Mouse (Mus musculus): ENCODE results near the gene Ntn1. TPM values are rescaled to one million over a fixed set of nuclear protein-coding genes. Genes with fewer than 3 reads are reported as not detected.

Gene Ntn1
- polyA plus RNA-seq, 1 experiment from 2014 or later, result 10.2 TPM

DNA sequence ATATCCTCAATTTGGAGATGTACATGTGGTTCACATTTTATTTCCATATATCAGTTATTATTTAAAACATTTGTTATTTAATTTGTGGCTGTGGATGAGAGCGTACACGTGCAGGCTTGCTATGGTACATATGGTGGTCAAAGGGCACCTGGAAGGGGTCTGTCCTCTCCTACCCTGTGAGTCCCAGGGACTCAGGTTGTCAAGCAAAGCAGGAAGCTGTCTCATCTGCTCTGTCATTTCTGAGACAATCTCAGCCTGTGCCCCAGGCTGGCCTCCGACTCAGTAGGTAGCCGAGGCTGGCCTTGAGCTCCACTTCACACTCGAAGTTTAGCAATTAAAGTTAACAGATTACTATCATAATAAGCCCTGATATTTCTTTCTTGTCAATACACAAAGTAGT, 32.9 kb upstream of the Ntn1 start:
- WGBS, result 79% methylated on average over 5 of the region's 5 CpGs
- H3K27ac ChIP-seq, result no peak overlapping the region
- H3K36me3 ChIP-seq, result no peaks in the 10 kb centered on the region
- no peak for ATAC-seq (ENCODE audit: insufficient number of reproducible peaks, insufficient read depth, low FRiP score, low TSS enrichment, low read depth)
- peaks cover 19% of the 10 kb centered on the region; the same call in 1 of the 2 replicates for H3K4me1 ChIP-seq (replicated peaks)
- H3K9ac ChIP-seq (replicated peaks), result no peak overlapping the region
- peaks cover 35% of the 10 kb centered on the region for H3K27me3 ChIP-seq
- no peaks in the 10 kb centered on the region for H3K9me3 ChIP-seq
- no peak overlapping the region for H3K4me2 ChIP-seq
- no peak overlapping the region for H3K4me3 ChIP-seq (replicated peaks)

DNA sequence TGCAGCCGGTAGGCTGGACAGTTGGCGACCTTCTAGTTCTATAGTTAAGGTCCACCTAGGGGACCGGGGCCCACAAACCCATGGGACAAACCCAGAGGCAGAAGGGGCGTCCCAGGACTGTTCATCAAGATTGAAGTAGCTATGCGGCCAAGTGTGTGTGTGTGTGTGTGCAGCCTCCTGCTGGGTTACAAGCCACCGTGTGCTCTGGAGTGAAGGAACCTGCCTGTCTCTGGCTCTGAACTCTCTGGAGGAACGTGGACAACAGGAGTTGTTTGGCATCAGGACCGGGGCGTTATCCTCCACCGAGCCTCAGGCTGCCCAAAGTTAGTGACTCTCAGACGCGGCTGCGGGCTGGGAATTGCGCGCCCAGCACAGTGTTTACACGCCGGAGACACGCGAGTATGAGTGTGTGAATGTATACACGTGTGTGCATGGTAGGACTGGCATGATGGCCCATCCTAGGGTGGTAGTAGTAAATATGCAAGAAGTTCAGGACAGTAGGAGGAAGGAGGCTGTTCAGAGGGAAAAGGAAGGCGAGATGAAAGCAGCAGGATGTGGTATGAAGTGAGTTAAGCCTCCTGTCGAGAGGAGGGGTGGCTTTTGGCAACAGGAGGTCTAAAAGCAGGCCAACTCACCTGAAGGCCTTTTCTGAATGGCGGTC, 31.9 kb upstream of the Ntn1 start:
- Histone ChIP-seq H3K27ac (no peak overlapping the region), H3K27me3 (peaks cover 35% of the 10 kb centered on the region), H3K36me3 (no peaks in the 10 kb centered on the region), H3K9me3 (no peaks in the 10 kb centered on the region), H3K9ac (replicated peaks) (peak overlapping the region; percentile 47; the same call in 1 of the 2 replicates), H3K4me2 (peak overlapping the region; percentile 68), H3K4me1 (replicated peaks) (peaks cover 21% of the 10 kb centered on the region; the same call in 1 of the 2 replicates), H3K4me3 (replicated peaks) (peak overlapping the region; percentile 45)
- WGBS, result 29% methylated on average over 23 of the region's 23 CpGs
- ATAC-seq (ENCODE audit: insufficient number of reproducible peaks, insufficient read depth, low FRiP score, low TSS enrichment, low read depth), result peak; percentile 21; the same call in 1 of the 2 replicates

DNA sequence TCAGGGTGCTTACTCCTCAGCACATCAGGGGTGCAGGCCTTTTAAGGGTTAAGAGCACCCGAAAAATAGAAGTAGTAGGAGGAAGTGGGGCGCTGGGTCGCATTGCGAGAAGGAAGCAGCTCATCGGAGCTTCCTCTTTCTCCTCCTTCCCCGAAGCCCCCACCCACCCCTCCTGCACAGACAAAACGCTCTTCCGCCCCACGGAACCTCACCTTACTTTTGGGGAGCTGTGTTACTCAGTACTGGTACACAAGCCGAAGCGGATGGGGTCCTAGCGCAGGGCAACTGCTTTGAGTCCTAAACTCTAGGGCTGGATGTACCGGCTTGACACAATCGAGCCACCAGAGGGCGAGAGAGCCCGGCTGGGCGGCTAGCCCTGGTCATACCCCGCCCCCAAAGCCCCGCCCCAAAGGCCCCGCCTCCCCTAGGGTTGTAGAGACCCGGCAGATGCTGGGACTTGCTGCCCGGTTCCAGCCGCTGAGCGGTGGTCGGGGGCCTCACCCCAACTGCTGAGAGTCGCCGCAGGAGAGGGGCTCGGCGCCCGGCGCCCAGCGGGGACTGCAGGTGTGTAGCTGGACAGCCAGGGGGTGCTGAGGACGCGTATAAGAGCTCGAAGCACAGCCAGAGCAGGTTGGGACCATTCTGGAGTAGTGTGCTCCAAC, 31.2 kb upstream of the Ntn1 start, which contains the start of gene Pik3r5:
Gene Pik3r5, plus strand, starts transcription at position 423 of the 662 bp plus-strand sequence.
- H3K4me3 ChIP-seq (replicated peaks), result peak within 1 kb of the TSS; percentile 45
- peaks cover 27% of the 10 kb centered on the region for H3K4me1 ChIP-seq (replicated peaks)
- no peak within 1 kb of the TSS for H3K27ac ChIP-seq
- no peaks in the 10 kb centered on the region for H3K9me3 ChIP-seq
- WGBS, result 5% methylated on average over 34 of the region's 35 CpGs
- peak within 1 kb of the TSS; percentile 47; the same call in 1 of the 2 replicates for H3K9ac ChIP-seq (replicated peaks)
- H3K27me3 ChIP-seq, result peaks cover 35% of the 10 kb centered on the region
- peak within 1 kb of the TSS; percentile 68 for H3K4me2 ChIP-seq
- ATAC-seq (ENCODE audit: insufficient number of reproducible peaks, insufficient read depth, low FRiP score, low TSS enrichment, low read depth), result peak; percentile 87
- H3K36me3 ChIP-seq, result no peaks in the 10 kb centered on the region

DNA sequence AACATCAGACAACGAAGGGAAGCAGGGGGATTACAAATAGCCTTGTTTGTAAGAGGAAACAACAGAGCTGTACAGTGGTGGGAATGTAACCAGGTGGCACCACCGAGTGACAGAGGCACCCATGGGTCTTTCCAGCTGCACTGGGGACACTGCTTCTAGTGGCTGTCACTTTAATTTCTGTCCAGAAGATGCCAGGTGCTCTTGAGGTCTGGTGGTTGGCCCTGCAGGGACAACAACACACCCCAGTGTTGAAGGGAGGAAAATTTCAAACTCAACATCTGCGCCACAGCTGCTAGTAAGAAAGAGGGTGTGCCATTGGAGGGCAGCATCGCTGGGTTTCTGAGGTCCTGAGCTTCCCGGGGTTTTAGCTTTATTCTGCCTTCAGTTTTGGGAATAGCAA, 30.0 kb upstream of the Ntn1 start:
- no peak for ATAC-seq (ENCODE audit: insufficient number of reproducible peaks, insufficient read depth, low FRiP score, low TSS enrichment, low read depth)
- peaks cover 39% of the 10 kb centered on the region for H3K4me1 ChIP-seq (replicated peaks)
- H3K9ac ChIP-seq (replicated peaks), result no peak overlapping the region
- no peaks in the 10 kb centered on the region for H3K36me3 ChIP-seq
- no peak overlapping the region for H3K4me2 ChIP-seq
- H3K27ac ChIP-seq, result no peak overlapping the region
- no peak overlapping the region for H3K4me3 ChIP-seq (replicated peaks)
- peaks cover 35% of the 10 kb centered on the region for H3K27me3 ChIP-seq
- H3K9me3 ChIP-seq, result no peaks in the 10 kb centered on the region
- WGBS, result 58% methylated on average over 5 of the region's 5 CpGs

DNA sequence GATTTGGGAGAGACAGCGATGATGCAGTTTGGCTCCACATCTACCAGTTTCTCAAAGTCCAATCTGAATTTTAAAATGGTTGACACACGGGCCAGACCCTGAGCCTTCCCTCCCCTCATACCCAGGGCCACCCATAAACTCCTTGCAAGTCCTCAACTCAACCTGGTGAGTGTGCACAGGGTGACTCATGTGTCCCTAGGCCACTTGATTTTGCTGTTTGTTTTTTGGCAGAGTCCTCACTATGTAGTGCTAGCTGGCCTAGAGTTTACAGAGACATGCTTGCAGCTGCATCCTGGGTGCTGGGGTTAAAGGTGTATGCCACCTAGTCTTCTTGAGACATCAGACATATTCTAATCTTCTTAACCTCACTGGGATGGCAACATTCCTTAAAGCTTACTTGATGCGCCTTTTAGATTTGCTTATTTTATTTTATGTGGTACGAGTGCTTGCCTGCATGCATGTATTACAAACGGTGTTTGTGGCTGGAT, 26.5 kb upstream of the Ntn1 start:
- H3K9ac ChIP-seq (replicated peaks), result no peak overlapping the region
- H3K4me3 ChIP-seq (replicated peaks), result no peak overlapping the region
- WGBS, result 67% methylated on average over 5 of the region's 5 CpGs
- H3K36me3 ChIP-seq, result no peaks in the 10 kb centered on the region
- H3K4me1 ChIP-seq (replicated peaks), result peaks cover 34% of the 10 kb centered on the region
- no peak overlapping the region for H3K27ac ChIP-seq
- no peak overlapping the region for H3K4me2 ChIP-seq
- H3K9me3 ChIP-seq, result no peaks in the 10 kb centered on the region
- ATAC-seq (ENCODE audit: insufficient number of reproducible peaks, insufficient read depth, low FRiP score, low TSS enrichment, low read depth), result no peak
- H3K27me3 ChIP-seq, result peaks cover 14% of the 10 kb centered on the region

DNA sequence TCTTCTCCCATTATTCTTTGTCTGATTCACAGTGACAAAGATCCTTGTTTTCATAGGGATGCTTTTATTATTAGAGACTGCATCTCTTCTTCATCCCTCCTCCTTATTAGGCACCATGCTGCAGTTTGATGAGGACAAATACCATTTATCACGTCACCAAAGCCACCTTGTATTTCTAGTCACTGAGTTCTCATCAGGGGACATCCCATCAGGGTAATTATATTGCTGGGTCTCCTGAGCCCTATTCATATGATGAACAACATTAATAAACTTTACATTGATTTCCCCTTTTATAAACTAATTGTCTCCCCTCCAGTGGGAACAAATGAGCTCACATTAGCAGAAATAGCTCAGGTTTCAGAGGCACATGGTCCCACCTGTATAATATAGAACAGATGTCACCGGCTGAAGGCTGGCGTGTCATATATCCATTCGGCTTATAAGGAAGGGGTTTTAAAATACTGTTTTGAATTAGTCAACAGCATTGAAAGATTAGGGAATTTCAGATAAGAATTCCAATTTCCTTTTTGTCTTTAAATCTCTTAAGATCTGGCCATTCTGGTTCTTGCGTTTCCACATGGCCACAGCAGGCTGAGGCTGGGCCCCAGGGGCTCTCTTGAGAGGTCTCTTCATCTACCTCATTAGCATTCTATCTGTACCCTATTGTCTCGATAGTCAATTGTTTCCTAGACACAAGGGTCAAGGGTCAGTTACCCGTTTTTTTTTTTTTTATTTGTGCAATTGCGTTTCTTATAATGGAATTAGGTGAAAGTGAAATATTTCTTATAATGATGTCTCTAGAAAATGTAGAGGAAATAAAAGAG, 25.1 kb upstream of the Ntn1 start:
- Histone ChIP-seq H3K27me3 (peaks cover 7% of the 10 kb centered on the region; the same call in 1 of the 2 replicates), H3K4me1 (replicated peaks) (peaks cover 27% of the 10 kb centered on the region), H3K4me2 (no peak overlapping the region), H3K4me3 (replicated peaks) (no peak overlapping the region), H3K27ac (no peak overlapping the region), H3K9ac (replicated peaks) (no peak overlapping the region), H3K9me3 (no peaks in the 10 kb centered on the region), H3K36me3 (no peaks in the 10 kb centered on the region)
- ATAC-seq (ENCODE audit: insufficient number of reproducible peaks, insufficient read depth, low FRiP score, low TSS enrichment, low read depth), result no peak
- 13% methylated on average over 8 of the region's 8 CpGs for WGBS

DNA sequence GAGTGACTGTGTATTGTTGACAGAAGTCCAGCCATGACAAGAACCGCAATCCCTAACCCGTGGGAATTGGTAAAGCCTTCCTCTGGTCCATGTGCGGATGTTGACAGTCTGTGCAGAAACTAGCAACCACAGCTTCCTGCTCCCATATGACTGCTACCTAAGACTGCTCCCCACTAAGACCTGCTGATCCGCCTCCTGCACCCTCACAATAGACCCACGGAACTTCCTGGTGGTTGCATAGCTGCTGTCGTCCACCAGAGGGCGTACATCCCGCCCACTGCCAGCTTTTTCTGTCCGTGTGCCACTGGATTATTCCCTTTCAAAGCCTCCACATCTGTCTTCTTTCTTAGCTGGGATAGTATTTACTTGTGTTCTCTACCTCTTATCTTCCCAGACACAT, 17.2 kb upstream of the Ntn1 start:
- WGBS, result 51% methylated on average over 9 of the region's 9 CpGs
- no peak overlapping the region for H3K27ac ChIP-seq
- H3K9me3 ChIP-seq, result no peaks in the 10 kb centered on the region
- H3K9ac ChIP-seq (replicated peaks), result no peak overlapping the region
- no peaks in the 10 kb centered on the region for H3K27me3 ChIP-seq
- no peaks in the 10 kb centered on the region for H3K4me1 ChIP-seq (replicated peaks)
- H3K4me3 ChIP-seq (replicated peaks), result no peak overlapping the region
- ATAC-seq (ENCODE audit: insufficient number of reproducible peaks, insufficient read depth, low FRiP score, low TSS enrichment, low read depth), result no peak
- H3K36me3 ChIP-seq, result no peaks in the 10 kb centered on the region
- no peak overlapping the region for H3K4me2 ChIP-seq

DNA sequence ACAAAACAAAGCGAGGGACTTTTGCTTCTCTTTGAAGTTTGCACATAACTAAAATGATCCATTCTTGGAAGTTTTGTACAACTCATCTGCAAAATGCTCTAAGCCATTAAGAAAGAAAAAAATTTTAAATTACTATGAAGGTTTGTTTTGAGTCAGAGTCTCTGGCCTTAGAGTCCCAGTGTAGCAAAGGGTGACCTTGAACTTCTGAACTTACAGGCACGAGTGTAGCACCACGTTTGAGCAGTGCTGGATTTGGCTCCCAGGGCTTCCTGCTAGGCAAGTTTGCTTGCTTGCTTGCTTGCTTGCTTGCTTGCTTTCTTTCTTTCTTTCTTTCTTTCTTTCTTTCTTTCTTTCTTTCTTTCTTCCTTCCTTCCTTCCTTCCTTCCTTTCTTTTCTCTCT, 16.4 kb upstream of the Ntn1 start:
- Histone ChIP-seq H3K4me3 (replicated peaks) (no peak overlapping the region), H3K9me3 (no peaks in the 10 kb centered on the region), H3K9ac (replicated peaks) (no peak overlapping the region), H3K27ac (no peak overlapping the region), H3K4me2 (no peak overlapping the region), H3K36me3 (no peaks in the 10 kb centered on the region), H3K27me3 (no peaks in the 10 kb centered on the region), H3K4me1 (replicated peaks) (no peaks in the 10 kb centered on the region)
- ATAC-seq (ENCODE audit: insufficient number of reproducible peaks, insufficient read depth, low FRiP score, low TSS enrichment, low read depth), result no peak
- 71% methylated on average over 3 of the region's 3 CpGs for WGBS

DNA sequence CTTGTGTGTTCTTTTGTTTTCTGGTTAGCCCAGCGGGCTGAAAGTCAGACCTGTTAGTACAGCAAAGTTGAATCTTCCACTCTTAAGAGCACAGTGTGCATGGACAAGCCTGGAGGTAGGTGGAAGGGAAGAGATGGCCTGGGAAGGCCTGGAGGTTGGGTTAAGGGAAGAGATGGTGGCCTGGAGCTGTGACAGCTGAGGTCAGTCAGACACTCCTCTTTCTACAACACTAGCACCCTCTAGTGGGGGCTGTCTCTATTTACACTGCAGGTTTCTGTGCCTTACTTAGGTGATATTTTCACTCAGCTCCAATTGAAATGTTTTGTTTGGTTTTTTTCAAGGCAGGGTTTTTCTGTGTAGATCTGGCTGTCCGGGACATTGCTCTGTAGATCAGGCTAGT, 7.5 kb upstream of the Ntn1 start:
- ATAC-seq (ENCODE audit: insufficient number of reproducible peaks, insufficient read depth, low FRiP score, low TSS enrichment, low read depth), result no peak; the same call in 1 of the 2 replicates
- Histone ChIP-seq H3K9ac (replicated peaks) (no peak overlapping the region), H3K27me3 (peaks cover 34% of the 10 kb centered on the region)

DNA sequence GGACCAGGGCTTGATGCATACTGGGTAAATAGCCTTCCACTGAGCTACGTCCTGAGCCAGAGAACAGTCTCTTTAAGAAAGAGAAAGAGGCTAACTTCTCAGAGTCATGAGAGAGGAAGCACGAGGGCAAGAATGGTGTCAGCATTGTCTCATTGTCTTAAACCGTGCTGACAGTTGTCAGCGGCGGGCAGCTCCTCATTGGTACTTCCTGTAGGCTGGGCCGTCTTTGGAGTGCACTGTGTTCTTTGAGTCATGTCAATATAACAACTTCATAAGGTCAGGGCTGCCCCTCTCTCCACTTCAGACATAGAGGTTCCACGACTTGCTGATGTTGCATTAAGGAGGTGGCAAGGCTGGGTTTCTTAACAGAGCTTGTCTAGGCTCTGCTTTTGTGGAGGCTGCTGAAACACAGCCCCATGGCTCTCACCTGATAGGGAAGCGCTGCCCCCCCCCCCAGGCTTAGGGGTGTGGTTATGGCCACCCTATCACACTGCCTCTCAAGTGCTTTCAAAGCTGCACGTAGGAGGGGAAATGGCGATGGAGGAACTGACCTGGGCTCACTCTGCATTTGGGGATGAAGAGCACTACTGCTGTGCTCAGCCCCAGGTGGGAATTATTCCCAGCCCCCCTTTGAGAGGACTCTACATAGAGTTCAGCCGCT, 6.8 kb upstream of the Ntn1 start:
- H3K27me3 ChIP-seq, result peaks cover 41% of the 10 kb centered on the region
- H3K36me3 ChIP-seq, result no peaks in the 10 kb centered on the region
- H3K9ac ChIP-seq (replicated peaks), result no peak overlapping the region
- ATAC-seq (ENCODE audit: insufficient number of reproducible peaks, insufficient read depth, low FRiP score, low TSS enrichment, low read depth), result no peak
- no peaks in the 10 kb centered on the region for H3K9me3 ChIP-seq
- H3K4me2 ChIP-seq, result no peak overlapping the region
- H3K4me1 ChIP-seq (replicated peaks), result no peaks in the 10 kb centered on the region
- no peak overlapping the region for H3K4me3 ChIP-seq (replicated peaks)
- H3K27ac ChIP-seq, result no peak overlapping the region
- WGBS, result 67% methylated on average over 11 of the region's 11 CpGs

More for the DNA sequence above, 7.5 kb upstream of the Ntn1 start:
- H3K36me3 ChIP-seq, result no peaks in the 10 kb centered on the region
- WGBS, result 61% methylated on average over 2 of the region's 2 CpGs
- H3K4me2 ChIP-seq, result no peak overlapping the region
- H3K4me1 ChIP-seq (replicated peaks), result no peaks in the 10 kb centered on the region
- no peak overlapping the region for H3K4me3 ChIP-seq (replicated peaks)
- no peak overlapping the region for H3K27ac ChIP-seq
- no peaks in the 10 kb centered on the region for H3K9me3 ChIP-seq
